Mouse (Mus musculus): ENCODE results near the gene Cep295.

- no peak for TF ChIP-seq TAL1 (IDR thresholded peaks at IDR 0.05; ENCODE audit: low read length)
- no peak for TF ChIP-seq GATA1 (IDR thresholded peaks at IDR 0.05; ENCODE audit: low read length)
Measured at GRCm38 (mm10) chr9:15287846-15288245, 69.7 kb downstream of the Cep295 start.

All from erythroblast, embryonic 14.5 days (primary cell).